8 mouse cellular contexts compared by ENCODE assay signal in the genomic region with DNA sequence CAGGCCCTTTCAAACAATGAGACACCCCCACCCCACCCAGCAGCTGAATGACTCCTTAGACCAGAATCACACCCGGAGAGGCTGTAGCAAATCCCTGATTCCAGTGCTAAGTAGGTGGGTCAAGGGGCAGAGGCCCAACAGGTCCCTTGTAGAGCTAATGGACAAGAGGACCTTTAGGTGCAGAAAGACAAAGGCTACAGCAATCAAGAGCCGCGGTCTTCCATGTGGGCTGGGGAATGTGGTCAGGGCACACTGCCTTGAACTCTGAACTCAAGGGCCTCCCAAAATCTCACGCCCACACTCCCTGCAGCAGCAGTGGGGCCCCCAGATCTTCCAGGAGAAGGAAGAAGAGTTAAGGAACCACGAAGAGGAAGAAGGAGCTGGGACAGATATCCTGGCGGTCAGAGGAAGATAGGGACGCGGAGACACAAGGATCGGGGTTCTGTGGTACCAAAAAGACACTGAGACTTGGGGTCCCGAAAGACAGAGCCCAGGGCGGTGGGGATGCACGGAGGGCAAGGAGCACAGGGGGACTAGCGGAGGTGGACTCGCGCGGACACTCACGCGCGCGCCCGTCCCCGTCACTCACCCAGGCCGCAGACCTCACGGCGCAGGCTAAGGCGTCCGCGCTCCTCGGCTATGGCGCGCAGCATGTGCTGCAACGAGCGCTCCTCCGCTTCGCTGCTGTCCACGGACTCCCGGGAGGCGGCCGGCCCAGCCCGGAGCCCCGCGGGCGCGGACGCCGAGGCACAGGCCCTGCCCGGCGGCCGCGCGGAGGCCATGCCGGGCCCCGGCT. TPM values are rescaled to one million over a fixed set of nuclear protein-coding genes. Genes with fewer than 3 reads are reported as not detected.
DNase-seq lines count a peak whose midpoint lies in the region; ATAC-seq and TF ChIP-seq lines count a peak whose summit lies in the region.

No protein-coding gene starts in this region.

- H3K27me3 ChIP-seq in kidney, adult 2 months (replicated peaks; ENCODE audit: control insufficient read depth, insufficient read depth, low read length) = no peaks in the 10 kb centered on the region
- H3K27me3 ChIP-seq in heart, embryonic 16.5 days (ENCODE audit: control insufficient read depth, insufficient read depth, low read length) = no peaks in the 10 kb centered on the region
- H3K27me3 ChIP-seq in liver, embryonic 12.5 days (replicated peaks) = peaks cover 39% of the 10 kb centered on the region

- no peak for TF ChIP-seq POLR2A in kidney, adult 2 months (IDR thresholded peaks at IDR 0.05; ENCODE audit: low read depth, low read length)

- DNase-seq in kidney, adult 2 months = no peak
- no peak for DNase-seq in kidney, adult 11 months
- no peak for DNase-seq in ES-E14 (ENCODE audit: low read depth, low spot score)
- peak; percentile 59 for DNase-seq in embryo, embryonic 10.5 days (ENCODE audit: low spot score)
- peak; percentile 11 to 21 for DNase-seq in natural killer cell, adult 2 months (ENCODE audit: low spot score in 2 of 2)
- no peak for DNase-seq in frontal cortex, adult 2 months (ENCODE audit: extremely low spot score in 1 of 2, low spot score in 1 of 2)

- WGBS in kidney, adult 2 months = 2% methylated on average over 53 of the region's 53 CpGs
- 1% methylated on average over 52 of the region's 53 CpGs for WGBS in heart, embryonic 16.5 days
- under 1% methylated on average over 46 of the region's 53 CpGs for WGBS in liver, embryonic 12.5 days (ENCODE audit: insufficient replicate concordance)

- no peaks in the 10 kb centered on the region for H3K9me3 ChIP-seq in ES-E14 (ENCODE audit: control insufficient read depth, insufficient read depth, low read depth, low read length)
- H3K9me3 ChIP-seq in heart, embryonic 16.5 days (replicated peaks; ENCODE audit: control insufficient read depth, low read length) = no peaks in the 10 kb centered on the region
- H3K9me3 ChIP-seq in liver, embryonic 12.5 days (replicated peaks) = no peaks in the 10 kb centered on the region

- peak overlapping the region; percentile 89 for H3K9ac ChIP-seq in ES-E14 (ENCODE audit: insufficient read depth, low read depth, low read length, poor library complexity, severe bottlenecking)
- H3K9ac ChIP-seq in heart, embryonic 16.5 days (ENCODE audit: low read length) = peak overlapping the region; percentile 92
- peak overlapping the region; percentile 75 for H3K9ac ChIP-seq in liver, embryonic 12.5 days

- no peak overlapping the region for H3K27ac ChIP-seq in kidney, adult 2 months (ENCODE audit: insufficient read depth, low read depth, low read length)
- H3K27ac ChIP-seq in ES-E14 (ENCODE audit: insufficient read depth, low read depth, low read length, poor library complexity, severe bottlenecking) = no peak overlapping the region
- H3K27ac ChIP-seq in heart, embryonic 16.5 days (ENCODE audit: low read length) = peak overlapping the region; percentile 68
- H3K27ac ChIP-seq in liver, embryonic 12.5 days = peak overlapping the region; percentile 25; the same call in 1 of the 2 replicates

- H3K36me3 ChIP-seq in kidney, adult 2 months (ENCODE audit: control insufficient read depth, insufficient read depth, low read length) = no peaks in the 10 kb centered on the region
- no peaks in the 10 kb centered on the region for H3K36me3 ChIP-seq in ES-E14 (ENCODE audit: control insufficient read depth, insufficient read depth, low read length, poor library complexity, severe bottlenecking)
- H3K36me3 ChIP-seq in heart, embryonic 16.5 days (ENCODE audit: control insufficient read depth, insufficient read depth) = no peaks in the 10 kb centered on the region
- H3K36me3 ChIP-seq in liver, embryonic 12.5 days = no peaks in the 10 kb centered on the region

- H3K4me3 ChIP-seq in kidney, adult 2 months (ENCODE audit: insufficient read depth, low read depth, low read length) = peak overlapping the region; percentile 90
- peak overlapping the region; percentile 76 to 96 for H3K4me3 ChIP-seq in ES-E14 (ENCODE audit: insufficient read depth in 1 of 2, low read depth in 1 of 2, low read length in 2 of 2, poor library complexity in 1 of 2, severe bottlenecking in 1 of 2)
- peak overlapping the region; percentile 83 for H3K4me3 ChIP-seq in heart, embryonic 16.5 days (ENCODE audit: low read length)
- H3K4me3 ChIP-seq in liver, embryonic 12.5 days = peak overlapping the region; percentile 67

- peak; percentile 59 for ATAC-seq in heart, embryonic 16.5 days (replicated peaks; ENCODE audit: extremely low read depth, insufficient read depth, low FRiP score)
- peak; percentile 58 for ATAC-seq in liver, embryonic 12.5 days

- no peaks in the 10 kb centered on the region; the same call in 1 of the 2 replicates for H3K4me1 ChIP-seq in kidney, adult 2 months (ENCODE audit: control insufficient read depth, insufficient read depth, low read length)
- H3K4me1 ChIP-seq in ES-E14 (ENCODE audit: control insufficient read depth in 2 of 2, insufficient read depth in 2 of 2, low read length in 2 of 2, poor library complexity in 1 of 2) = peaks cover 2 to 9% of the 10 kb centered on the region in 2 experiments; a peak in 1 of 4 replicates
- peaks cover 13% of the 10 kb centered on the region for H3K4me1 ChIP-seq in heart, embryonic 16.5 days (ENCODE audit: control insufficient read depth, insufficient read depth, low read length)
- peaks cover 21% of the 10 kb centered on the region for H3K4me1 ChIP-seq in liver, embryonic 12.5 days

- peak overlapping the region; percentile 85 for H3K4me2 ChIP-seq in heart, embryonic 16.5 days (ENCODE audit: low read depth, low read length)
- peak overlapping the region; percentile 95 for H3K4me2 ChIP-seq in liver, embryonic 12.5 days

- TF ChIP-seq CTCF in kidney, adult 2 months (conservative IDR thresholded peaks at IDR 0.05; ENCODE audit: insufficient read depth, insufficient read length, low read depth, low read length) = no peak

- in situ Hi-C loops in ES-E14 (cut with MboI; ENCODE audit: low sequenced_read_pairs in 2 of 2, unreplicated experiment in 2 of 2) = no loop called here

TF ChIP-seq in ES-E14, 5 proteins besides CTCF, POLR2A, EP300 and RAD21:
- TF ChIP-seq ZNF384 (IDR thresholded peaks at IDR 0.05; ENCODE audit: low read depth, low read length) = no peak
- TF ChIP-seq HCFC1 (IDR thresholded peaks at IDR 0.05; ENCODE audit: borderline replicate concordance, insufficient read depth, low read length) = no peak
- TF ChIP-seq MAFK (IDR thresholded peaks at IDR 0.05; ENCODE audit: insufficient read depth, low read depth, low read length) = no peak
- TF ChIP-seq CHD2 (IDR thresholded peaks at IDR 0.05; ENCODE audit: low read depth, low read length) = no peak
- TF ChIP-seq ZC3H11A (IDR thresholded peaks at IDR 0.05; ENCODE audit: borderline replicate concordance, low read depth, low read length) = no peak

RNA-seq across cellular contexts. Expression of a gene that starts 1.1 kb away (rescaled TPM):
- 21.7 and 24.1 TPM in 2 replicates for polyA plus RNA-seq in kidney, adult 2 months (2012; rRNA removed)
- total RNA-seq in ES-E14 (2012; rRNA removed) = 16.0 and 18.4 TPM in 2 replicates
- polyA plus RNA-seq in heart, embryonic 16.5 days (2015; fragmentation: Nextera tagmentation; extraction: Ambion mirVana) = 4.3 and 4.4 TPM in 2 replicates
- polyA plus RNA-seq in liver, embryonic 12.5 days (2016; fragmentation: Nextera tagmentation; extraction: Ambion mirVana) = 3.6 and 4.9 TPM in 2 replicates
- polyA plus RNA-seq in frontal cortex, adult 2 months (2012; rRNA removed) = 59.7 and 61.2 TPM in 2 replicates

RNA-seq across cellular contexts. Expression of a gene that starts 29.7 kb away (rescaled TPM):
- 19.6 and 24.9 TPM in 2 replicates for polyA plus RNA-seq in kidney, adult 2 months (2012; rRNA removed)
- total RNA-seq in ES-E14 (2012; rRNA removed) = 0.18 TPM in 1 of 2 replicates, not detected in the other
- polyA plus RNA-seq in heart, embryonic 16.5 days (2015; fragmentation: Nextera tagmentation; extraction: Ambion mirVana) = 0.47 and 2.7 TPM in 2 replicates
- not detected in 2 replicates for polyA plus RNA-seq in liver, embryonic 12.5 days (2016; fragmentation: Nextera tagmentation; extraction: Ambion mirVana)
- 0.27 and 0.34 TPM in 2 replicates for polyA plus RNA-seq in frontal cortex, adult 2 months (2012; rRNA removed)

RNA-seq across cellular contexts. Expression of a gene that starts 41.5 kb away (rescaled TPM):
- 4.1 and 4.9 TPM in 2 replicates for polyA plus RNA-seq in kidney, adult 2 months (2012; rRNA removed)
- total RNA-seq in ES-E14 (2012; rRNA removed) = 20.9 and 31.5 TPM in 2 replicates
- 17.0 and 18.2 TPM in 2 replicates for polyA plus RNA-seq in heart, embryonic 16.5 days (2015; fragmentation: Nextera tagmentation; extraction: Ambion mirVana)
- 11.2 and 11.4 TPM in 2 replicates for polyA plus RNA-seq in liver, embryonic 12.5 days (2016; fragmentation: Nextera tagmentation; extraction: Ambion mirVana)
- 18.9 and 20.9 TPM in 2 replicates for polyA plus RNA-seq in frontal cortex, adult 2 months (2012; rRNA removed)

Comparison
In these comparisons a context has a peak if more than half of its experiments do, and no peak if none do; other contexts are left out.
1. DNase-seq: peak in embryo, embryonic 10.5 days (single experiment) and natural killer cell, adult 2 months (2 of 2); none in kidney, adult 2 months (single experiment), kidney, adult 11 months (single experiment), ES-E14 (single experiment) and frontal cortex, adult 2 months (0 of 2).
2. H3K27ac ChIP-seq: peak in heart, embryonic 16.5 days (single experiment) and liver, embryonic 12.5 days (single experiment); none in kidney, adult 2 months (single experiment) and ES-E14 (single experiment).
3. Peak in every context shown above with its lines, with median percentiles within 50 percentile points of each other: H3K4me3 ChIP-seq and H3K9ac ChIP-seq.